9 mouse cellular contexts compared by ENCODE assay signal in genomic region chr2:21187576-21187975, GRCm38 (mm10). TPM values are rescaled to one million over a fixed set of nuclear protein-coding genes. Genes with fewer than 3 reads are reported as not detected.
A peak's percentile ranks its signal among the peaks of the same experiment; 100 is the strongest.
DNase-seq lines count a peak whose midpoint lies in the region; ATAC-seq and TF ChIP-seq lines count a peak whose summit lies in the region.
"Had no signal": no experiment of that assay in that cellular context is flagged by ENCODE, and none has a peak within 500 bp of the region (broad histone marks: within the 10 kb centered on the region; RNA-seq: fewer than 3 reads in every experiment).

No protein-coding gene starts in this region.

- H3K4me3 ChIP-seq in heart, embryonic 11.5 days (ENCODE audit: low read depth, low read length), result no peak overlapping the region
- no peak overlapping the region for H3K4me3 ChIP-seq in bone marrow macrophage, adult 2 months (ENCODE audit: insufficient read depth, low read length)
- H3K4me3 ChIP-seq in thymus, adult 2 months (ENCODE audit: control insufficient read depth, insufficient read depth, low read length), result no peak overlapping the region
- H3K4me3 ChIP-seq: embryonic facial prominence, embryonic 13.5 days had no signal

- no peak overlapping the region for H3K9ac ChIP-seq in heart, embryonic 11.5 days (ENCODE audit: low read depth, low read length)
- H3K9ac ChIP-seq: embryonic facial prominence, embryonic 13.5 days had no signal

- no peaks in the 10 kb centered on the region for H3K9me3 ChIP-seq in heart, embryonic 11.5 days (replicated peaks; ENCODE audit: control insufficient read depth, low read length)
- H3K9me3 ChIP-seq: embryonic facial prominence, embryonic 13.5 days had no signal

- 56% methylated on average over 7 of the region's 7 CpGs for WGBS in heart, embryonic 11.5 days (ENCODE audit: insufficient replicate concordance)
- 52% methylated on average over 7 of the region's 7 CpGs for WGBS in thymus, adult 2 months

- TF ChIP-seq POLR2A in bone marrow macrophage, adult 2 months (IDR thresholded peaks at IDR 0.05; ENCODE audit: borderline replicate concordance, low read depth, low read length), result no peak
- TF ChIP-seq POLR2A in thymus, adult 2 months (IDR thresholded peaks at IDR 0.05; ENCODE audit: control insufficient read depth, extremely low read depth, insufficient read depth, low read length, poor library complexity), result no peak

- intact Hi-C loops in heart, postnatal 10 days (cut with DNase I), result loop anchor here (5.0 kb wide), 1 partner anchor 45 kb away; no protein-coding TSS in a partner anchor

- H3K4me1 ChIP-seq in heart, embryonic 11.5 days (ENCODE audit: control insufficient read depth, insufficient read depth, low read length), result no peaks in the 10 kb centered on the region
- H3K4me1 ChIP-seq in bone marrow macrophage, adult 2 months (ENCODE audit: control insufficient read depth, insufficient read depth, low read length), result peaks cover 22% of the 10 kb centered on the region
- H3K4me1 ChIP-seq in thymus, adult 2 months (replicated peaks; ENCODE audit: control insufficient read depth, insufficient read depth, low read length), result no peaks in the 10 kb centered on the region
- H3K4me1 ChIP-seq: embryonic facial prominence, embryonic 13.5 days had no signal

- no peaks in the 10 kb centered on the region for H3K36me3 ChIP-seq in heart, embryonic 11.5 days (ENCODE audit: control insufficient read depth, insufficient read depth, low read length)
- no peaks in the 10 kb centered on the region for H3K36me3 ChIP-seq in thymus, adult 2 months (ENCODE audit: control insufficient read depth, insufficient read depth, low read length)
- H3K36me3 ChIP-seq: embryonic facial prominence, embryonic 13.5 days had no signal

- no peak for ATAC-seq in heart, embryonic 11.5 days (replicated peaks; ENCODE audit: insufficient number of reproducible peaks, low FRiP score, low TSS enrichment)

- no peaks in the 10 kb centered on the region for H3K27me3 ChIP-seq in heart, embryonic 11.5 days (ENCODE audit: control insufficient read depth, insufficient read depth, low read length)
- no peaks in the 10 kb centered on the region for H3K27me3 ChIP-seq in thymus, adult 2 months (ENCODE audit: control insufficient read depth, insufficient read depth, low read length)
- H3K27me3 ChIP-seq: embryonic facial prominence, embryonic 13.5 days had no signal

- TF ChIP-seq CTCF in bone marrow macrophage, adult 2 months (IDR thresholded peaks at IDR 0.05; ENCODE audit: low read depth, low read length), result peak; percentile 93
- TF ChIP-seq CTCF in thymus, adult 2 months (IDR thresholded peaks at IDR 0.05; ENCODE audit: borderline replicate concordance, control insufficient read depth, extremely low read depth, insufficient read depth, low read length, poor library complexity), result no peak

- peak; percentile 69 to 81 for DNase-seq in heart, postnatal 10 days
- DNase-seq in CD8-positive naive resting alpha-beta T cell, adult 2 months (ENCODE audit: low read depth in 2 of 2, low spot score in 2 of 2), result peak; percentile 37 to 56
- peak; percentile 18 to 32 for DNase-seq in gastrocnemius, adult 8-10 months (ENCODE audit: low spot score in 2 of 2)
- DNase-seq in layer of hippocampus, postnatal 25 days (ENCODE audit: extremely low spot score in 1 of 2, low spot score in 1 of 2), result peak; percentile 41 to 92
- peak; percentile 22 for DNase-seq in mesoderm, embryonic 11.5 days (ENCODE audit: low read depth, low spot score)
- DNase-seq in thymus, adult 2 months, result peak; percentile 63

- no peak overlapping the region for H3K4me2 ChIP-seq in heart, embryonic 11.5 days
- H3K4me2 ChIP-seq: embryonic facial prominence, embryonic 13.5 days had no signal

- no peak overlapping the region for H3K27ac ChIP-seq in heart, embryonic 11.5 days (ENCODE audit: low read depth, low read length)
- H3K27ac ChIP-seq in bone marrow macrophage, adult 2 months (ENCODE audit: insufficient read depth, low read depth, low read length), result no peak overlapping the region
- no peak overlapping the region for H3K27ac ChIP-seq in thymus, adult 2 months (ENCODE audit: control insufficient read depth, insufficient read depth, low read length)
- H3K27ac ChIP-seq: embryonic facial prominence, embryonic 13.5 days had no signal

RNA-seq across cellular contexts. Expression of gene Enkur, which starts 17.6 kb away (rescaled TPM):
- 1 to 10 TPM; 5.8 to 6.2 TPM for total RNA-seq in heart, postnatal 10 days (2021)
- polyA plus RNA-seq in heart, embryonic 11.5 days (2014; fragmentation: Nextera tagmentation; extraction: Ambion mirVana), result 1.6 and 2.8 TPM in 2 replicates
- polyA plus RNA-seq in bone marrow macrophage, adult 2 months (2012; ENCODE audit: insufficient read depth, insufficient read length, missing spikeins), result 0.72 TPM in 1 of 2 replicates, not detected in the other
- under 1 TPM in 2 of 4 experiments, not detected in 2; 0.25 to 0.56 TPM for total RNA-seq in gastrocnemius, adult 8-10 months (2022)
- total RNA-seq in layer of hippocampus, postnatal 25 days (2021), result 1 to 10 TPM; 1.9 to 2.3 TPM
- polyA plus RNA-seq in thymus, adult 2 months (2012; rRNA removed), result not detected in 2 replicates

RNA-seq across cellular contexts. Expression of gene Thnsl1, which starts 17.9 kb away (rescaled TPM):
- total RNA-seq in heart, postnatal 10 days (2021), result 1 to 10 TPM; 4.1 to 6.6 TPM
- 6.9 and 7.3 TPM in 2 replicates for polyA plus RNA-seq in heart, embryonic 11.5 days (2014; fragmentation: Nextera tagmentation; extraction: Ambion mirVana)
- 2.9 and 5.1 TPM in 2 replicates for polyA plus RNA-seq in bone marrow macrophage, adult 2 months (2012; ENCODE audit: insufficient read depth, insufficient read length, missing spikeins)
- total RNA-seq in gastrocnemius, adult 8-10 months (2022), result 1 to 10 TPM; 2.9 to 4.4 (median 4.0) TPM
- total RNA-seq in layer of hippocampus, postnatal 25 days (2021), result 10 to 100 TPM; 20.0 to 20.6 TPM
- polyA plus RNA-seq in thymus, adult 2 months (2012; rRNA removed), result 1.7 and 3.0 TPM in 2 replicates

Comparison
In these comparisons a context has a peak if more than half of its experiments do, and no peak if none do; other contexts are left out.
1. DNase-seq: peak in every context shown above with its lines; median percentile 75 in heart, postnatal 10 days; 66 in layer of hippocampus, postnatal 25 days; 63 in thymus, adult 2 months; 46 in CD8-positive naive resting alpha-beta T cell, adult 2 months; 25 in gastrocnemius, adult 8-10 months; 22 in mesoderm, embryonic 11.5 days.